Mouse (Mus musculus) E14TG2a.4 (cell line): Measurements from ENCODE around the gene Plpp7.

Source experiments
- CTCF ChIP-seq: conservative IDR thresholded peaks from 2 replicates; pipeline ENCODE4 v1.5.1; 2014; ENCODE audit warnings: low read length
- POU5F1 ChIP-seq: IDR thresholded peaks from 2 replicates; pipeline ENCODE4 v1.6.1; 2014; ENCODE audit warnings: low read length, borderline replicate concordance

GRCm38 (mm10) chr2:32105117-32105913 is 10.0 kb downstream of the Plpp7 start:
- TF ChIP-seq CTCF (no peak), POU5F1 (no peak)
